Mouse (Mus musculus) cerebellum, adult 9-10 months (tissue): ENCODE measurements around the gene Lonp1.

ENCODE experiments used
- DNase-seq: peaks from one replicate; pipeline ENCODE4 v3.0.0; 2022

Gene Lonp1

GRCm38 (mm10) chr17:56585171-56585821 lies 41.4 kb downstream of the Lonp1 start:
- no peak for DNase-seq

GRCm38 (mm10) chr17:56584257-56585130 lies 42.2 kb downstream of the Lonp1 start, which contains the start of the genes Safb2 and Safb:
Gene Safb2 (minus strand): TSS chr17:56584585.
Gene Safb (plus strand): TSS chr17:56584825.
- peak; percentile 99 for DNase-seq

- DNase-seq: peak; percentile 77
These were observed 43.0 kb downstream of the Lonp1 start for GRCm38 (mm10) chr17:56583611-56584256.

- no peak for DNase-seq
These were observed 43.6 kb downstream of the Lonp1 start for GRCm38 (mm10) chr17:56583071-56583470.

- no peak for DNase-seq
These were observed 53.7 kb downstream of the Lonp1 start for GRCm38 (mm10) chr17:56572939-56573338.

- DNase-seq: no peak
These were observed 54.5 kb downstream of the Lonp1 start for GRCm38 (mm10) chr17:56572154-56572553.

GRCm38 (mm10) chr17:56570287-56570686 lies 56.4 kb downstream of the Lonp1 start:
- no peak for DNase-seq

GRCm38 (mm10) chr17:56567370-56567769 lies 59.3 kb downstream of the Lonp1 start:
- no peak for DNase-seq

GRCm38 (mm10) chr17:56566918-56567317 lies 59.8 kb downstream of the Lonp1 start:
- DNase-seq: no peak

GRCm38 (mm10) chr17:56566293-56566692 lies 60.4 kb downstream of the Lonp1 start:
- no peak for DNase-seq
